Mouse (Mus musculus) liver, embryonic 16.5 days (tissue): ENCODE measurements around the gene H2-Eb1. TPM values are rescaled to one million over a fixed set of nuclear protein-coding genes. Genes with fewer than 3 reads are reported as not detected.
A peak's percentile ranks its signal among the peaks of the same experiment; 100 is the strongest.
"Not testable (repeated sequence)": the region's sequence is repeated elsewhere in the genome, so short reads cannot be mapped to it uniquely, and the experiment has no call there.

Experiments
- ATAC-seq: fragments of 200-750 bp; cut with Nextera tagmentation; 2 replicates; pipeline ENCODE4 v1.8.0; 2017; ENCODE audit warnings: low read depth, mild to moderate bottlenecking, moderate number of reproducible peaks, moderate library complexity
- H3K27ac ChIP-seq: fragments of 300-500 bp; sonication (generic); 2 replicates; pipeline ENCODE4 v1.5.1; 2014; ENCODE audit warnings: mild to moderate bottlenecking, low read length
- H3K27me3 ChIP-seq: fragments of 300-500 bp; sonication (generic); 2 replicates; pipeline ENCODE4 v1.6.1; 2014; ENCODE audit warnings: low read depth, low read length, mixed read lengths; ENCODE audit not compliant: control insufficient read depth, insufficient read depth
- H3K36me3 ChIP-seq: fragments of 300-500 bp; sonication (generic); 2 replicates; pipeline ENCODE4 v1.6.1; 2014; ENCODE audit warnings: mild to moderate bottlenecking; ENCODE audit not compliant: control insufficient read depth, insufficient read depth
- H3K4me1 ChIP-seq: fragments of 300-500 bp; sonication (generic); 2 replicates; pipeline ENCODE4 v1.6.1; 2014; ENCODE audit warnings: low read depth, low read length, mixed read lengths; ENCODE audit not compliant: control insufficient read depth
- H3K4me2 ChIP-seq: fragments of 300-500 bp; sonication (generic); 2 replicates; pipeline ENCODE4 v1.6.1; 2014; ENCODE audit warnings: low read depth, low read length, mixed read lengths
- H3K4me3 ChIP-seq: fragments of 300-500 bp; sonication (generic); 2 replicates; pipeline ENCODE4 v1.5.1; 2014; ENCODE audit warnings: low read depth, mild to moderate bottlenecking, low read length
- H3K9ac ChIP-seq: fragments of 300-500 bp; sonication (generic); 2 replicates; pipeline ENCODE4 v1.6.1; 2014; ENCODE audit warnings: low read depth, low read length
- H3K9me3 ChIP-seq: fragments of 300-500 bp; sonication (generic); replicated peaks from 2 replicates; pipeline ENCODE4 v1.6.1; 2016; ENCODE audit warnings: low read length; ENCODE audit not compliant: control insufficient read depth
- WGBS: fragments of 180-500 bp; shearing (Covaris S2); extraction: QIAGEN DNeasy Blood & Tissue Kit; methylation state at CpG from one replicate; pipeline ENCODE4 v1.1.7; 2014; ENCODE audit not compliant: insufficient replicate concordance; 5-methylcytosine and 5-hydroxymethylcytosine counted together
- polyA plus RNA-seq: library from polyadenylated mRNA; unstranded; fragments of >200 nt; fragmentation: Nextera tagmentation; extraction: Ambion mirVana; gene quantifications from 2 replicates; pipeline ENCODE4 v1.2.1, GENCODE M21; 2015

The H2-Eb1 gene
- polyA plus RNA-seq, 1 experiment from 2014 or later: 3.2 TPM

DNA sequence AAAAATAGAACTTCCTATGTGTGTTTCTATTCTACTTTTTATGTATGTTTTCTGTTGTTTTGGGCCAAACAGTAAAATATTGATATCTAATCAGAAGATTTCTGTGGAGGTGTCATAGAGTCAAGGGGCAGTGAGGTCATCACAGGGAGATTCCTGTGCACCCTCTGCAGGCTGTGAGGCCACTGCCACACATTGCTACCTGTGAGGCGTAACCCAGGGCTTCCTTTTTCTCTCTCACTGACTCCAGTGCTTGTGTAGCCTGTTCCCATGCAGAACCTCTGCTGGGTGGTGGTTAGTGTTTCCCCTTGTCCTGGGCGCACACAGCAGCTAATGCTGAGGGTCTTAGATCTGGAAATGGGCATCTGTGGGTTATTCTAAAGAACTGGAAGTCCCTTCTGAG is 740 bp downstream of the H2-Eb1 start:
- H3K36me3 ChIP-seq: no peaks in the 10 kb centered on the region
- H3K4me2 ChIP-seq: no peak overlapping the region
- H3K4me1 ChIP-seq: no peaks in the 10 kb centered on the region; the same call in none of the 2 replicates
- H3K4me3 ChIP-seq: no peak overlapping the region
- no peaks in the 10 kb centered on the region for H3K9me3 ChIP-seq
- no peak overlapping the region for H3K27ac ChIP-seq
- 47% methylated on average over 2 of the region's 2 CpGs for WGBS
- 0 out of 2 replicates have a peak, but pooled peaks cover 3% of the 10 kb centered on the region for H3K27me3 ChIP-seq
- ATAC-seq: no peak
- H3K9ac ChIP-seq: no peak overlapping the region

DNA sequence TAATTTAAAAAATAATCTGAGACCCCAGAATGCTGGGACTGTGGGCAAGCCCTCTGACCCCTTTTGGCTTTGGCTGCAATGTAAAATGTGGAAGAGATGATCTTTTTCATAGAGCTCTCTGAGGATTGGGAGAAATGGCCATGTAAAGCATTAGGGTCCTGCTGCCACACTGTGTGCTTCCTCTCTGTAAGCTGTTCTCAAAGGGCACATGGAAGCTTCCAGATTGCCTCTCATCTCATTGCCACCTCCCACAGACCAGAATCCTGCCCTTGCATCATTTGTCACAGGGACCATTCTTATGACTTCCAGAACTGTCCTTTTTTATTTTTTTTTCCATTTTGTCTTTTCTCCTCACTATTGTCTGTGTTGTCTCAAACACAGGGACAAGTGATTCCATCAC is 1.5 kb downstream of the H2-Eb1 start:
- H3K27me3 ChIP-seq: 0 out of 2 replicates have a peak, but pooled peaks cover 3% of the 10 kb centered on the region
- no peaks in the 10 kb centered on the region for H3K36me3 ChIP-seq
- ATAC-seq: no peak
- H3K27ac ChIP-seq: no peak overlapping the region
- H3K4me1 ChIP-seq: no peaks in the 10 kb centered on the region; the same call in none of the 2 replicates
- H3K4me3 ChIP-seq: no peak overlapping the region
- H3K4me2 ChIP-seq: no peak overlapping the region
- no peak overlapping the region for H3K9ac ChIP-seq
- no peaks in the 10 kb centered on the region for H3K9me3 ChIP-seq

- Histone ChIP-seq H3K27me3 (0 out of 2 replicates have a peak, but pooled peaks cover 3% of the 10 kb centered on the region), H3K36me3 (no peaks in the 10 kb centered on the region), H3K4me2 (no peak overlapping the region), H3K4me3 (no peak overlapping the region), H3K4me1 (no peaks in the 10 kb centered on the region; the same call in none of the 2 replicates), H3K9me3 (no peaks in the 10 kb centered on the region), H3K9ac (no peak overlapping the region), H3K27ac (no peak overlapping the region)
- no peak for ATAC-seq
- WGBS: 51% methylated on average over 4 of the region's 4 CpGs
Observed at GRCm38 (mm10) chr17:34308161-34308560, 2.5 kb downstream of the H2-Eb1 start.

DNA sequence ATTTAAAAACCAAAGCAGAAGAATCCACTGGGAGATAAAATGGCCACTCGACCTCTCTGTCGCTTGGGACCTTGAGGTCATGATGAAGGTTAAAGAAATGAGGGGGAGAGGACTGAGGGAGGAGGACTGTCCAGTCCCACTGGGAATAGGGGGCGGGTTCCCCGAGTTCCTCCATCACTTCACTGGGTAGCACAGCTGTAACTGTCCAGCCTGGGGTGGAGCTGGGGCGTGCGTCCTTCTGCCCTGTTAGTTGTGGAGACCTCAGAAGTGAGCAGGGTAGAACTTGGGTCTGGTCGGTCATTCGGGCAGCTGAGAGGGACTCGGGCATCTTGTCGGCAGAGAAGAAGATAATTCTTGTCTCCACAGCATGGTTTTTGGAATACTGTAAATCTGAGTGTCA is 3.6 kb downstream of the H2-Eb1 start:
- Histone ChIP-seq H3K9me3 (no peaks in the 10 kb centered on the region), H3K9ac (peak overlapping the region; percentile 43), H3K4me1 (no peaks in the 10 kb centered on the region; the same call in none of the 2 replicates), H3K36me3 (no peaks in the 10 kb centered on the region), H3K4me2 (peak overlapping the region; percentile 71), H3K27me3 (0 out of 2 replicates have a peak, but pooled peaks cover 3% of the 10 kb centered on the region), H3K27ac (no peak overlapping the region), H3K4me3 (peak overlapping the region; percentile 59)
- 37% methylated on average over 10 of the region's 10 CpGs for WGBS
- no peak for ATAC-seq

GRCm38 (mm10) chr17:34309683-34310385 is 4.2 kb downstream of the H2-Eb1 start:
- Histone ChIP-seq H3K9me3 (no peaks in the 10 kb centered on the region), H3K4me2 (peak overlapping the region; percentile 71), H3K4me3 (peak overlapping the region; percentile 59), H3K36me3 (no peaks in the 10 kb centered on the region), H3K27ac (no peak overlapping the region), H3K27me3 (0 out of 2 replicates have a peak, but pooled peaks cover 3% of the 10 kb centered on the region), H3K9ac (peak overlapping the region; percentile 43), H3K4me1 (no peaks in the 10 kb centered on the region; the same call in none of the 2 replicates)
- peak; percentile 43; the same call in 1 of the 2 replicates for ATAC-seq
- WGBS: 27% methylated on average over 38 of the region's 38 CpGs

- H3K27me3 ChIP-seq, H3K4me3 ChIP-seq: not testable (repeated sequence)
Observed at GRCm38 (mm10) chr17:34310526-34310925, 4.9 kb downstream of the H2-Eb1 start.

GRCm38 (mm10) chr17:34312185-34312584 is 6.5 kb downstream of the H2-Eb1 start:
- no peak overlapping the region for H3K27ac ChIP-seq
- H3K4me1 ChIP-seq: no peaks in the 10 kb centered on the region; the same call in none of the 2 replicates
- H3K36me3 ChIP-seq: no peaks in the 10 kb centered on the region
- no peak for ATAC-seq
- no peak overlapping the region for H3K4me2 ChIP-seq
- H3K9ac ChIP-seq: no peak overlapping the region
- H3K4me3 ChIP-seq: no peak overlapping the region
- 53% methylated on average over 1 of the region's 1 CpGs for WGBS
- 0 out of 2 replicates have a peak, but pooled peaks cover 3% of the 10 kb centered on the region for H3K27me3 ChIP-seq
- H3K9me3 ChIP-seq: no peaks in the 10 kb centered on the region

More at GRCm38 (mm10) chr17:34310526-34310925, 4.9 kb downstream of the H2-Eb1 start:
- not testable (repeated sequence) for H3K4me2 ChIP-seq, H3K9ac ChIP-seq, H3K4me1 ChIP-seq, H3K9me3 ChIP-seq, ATAC-seq, H3K27ac ChIP-seq, H3K36me3 ChIP-seq
- 61% methylated on average over 3 of the region's 3 CpGs for WGBS

DNA sequence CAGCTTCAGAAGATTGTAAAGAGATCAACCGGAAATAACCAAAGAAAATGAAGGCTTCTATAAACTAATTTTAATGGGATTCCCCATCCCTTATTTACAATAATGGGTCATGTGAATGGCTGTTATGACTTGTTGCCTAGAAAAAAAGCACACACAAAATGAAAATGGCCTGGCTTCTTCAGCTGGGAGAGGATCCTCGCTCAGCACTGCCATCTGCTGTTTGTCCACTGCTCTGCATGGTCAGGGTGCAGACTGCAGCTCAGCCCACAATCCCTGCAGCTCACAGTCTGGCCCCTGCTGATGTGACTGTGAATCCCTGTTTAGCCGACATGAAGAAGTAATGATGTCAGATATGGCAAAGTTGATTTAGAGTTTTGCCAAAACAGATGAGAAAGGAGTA is 7.7 kb downstream of the H2-Eb1 start:
- Histone ChIP-seq H3K4me3 (no peak overlapping the region), H3K36me3 (no peaks in the 10 kb centered on the region), H3K4me1 (no peaks in the 10 kb centered on the region; the same call in none of the 2 replicates), H3K27ac (no peak overlapping the region), H3K4me2 (no peak overlapping the region), H3K9me3 (no peaks in the 10 kb centered on the region), H3K9ac (no peak overlapping the region), H3K27me3 (no peaks in the 10 kb centered on the region)
- no peak for ATAC-seq
- 26% methylated on average over 3 of the region's 3 CpGs for WGBS

DNA sequence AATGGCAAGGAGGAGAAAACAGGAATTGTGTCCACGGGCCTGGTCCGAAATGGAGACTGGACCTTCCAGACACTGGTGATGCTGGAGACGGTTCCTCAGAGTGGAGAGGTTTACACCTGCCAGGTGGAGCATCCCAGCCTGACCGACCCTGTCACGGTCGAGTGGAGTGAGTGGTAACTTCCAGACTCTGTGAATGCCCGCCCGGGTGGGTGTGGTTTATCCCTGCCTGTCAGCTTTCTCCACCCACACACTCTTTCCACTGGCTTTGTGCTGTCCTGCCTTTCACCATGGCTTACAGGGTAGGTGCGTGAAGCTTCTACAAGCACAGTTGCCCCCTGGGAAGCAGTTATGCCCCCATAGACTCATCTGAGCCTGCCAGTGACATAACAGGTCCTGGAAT is 8.6 kb downstream of the H2-Eb1 start:
- Histone ChIP-seq H3K27ac (no peak overlapping the region), H3K27me3 (no peaks in the 10 kb centered on the region), H3K36me3 (no peaks in the 10 kb centered on the region), H3K9me3 (no peaks in the 10 kb centered on the region), H3K9ac (no peak overlapping the region), H3K4me2 (no peak overlapping the region), H3K4me1 (no peaks in the 10 kb centered on the region; the same call in none of the 2 replicates), H3K4me3 (no peak overlapping the region)
- no peak for ATAC-seq
- WGBS: 56% methylated on average over 9 of the region's 9 CpGs
